Comparison of ENCODE assay signal across 14 mouse cellular contexts in the genomic region with DNA sequence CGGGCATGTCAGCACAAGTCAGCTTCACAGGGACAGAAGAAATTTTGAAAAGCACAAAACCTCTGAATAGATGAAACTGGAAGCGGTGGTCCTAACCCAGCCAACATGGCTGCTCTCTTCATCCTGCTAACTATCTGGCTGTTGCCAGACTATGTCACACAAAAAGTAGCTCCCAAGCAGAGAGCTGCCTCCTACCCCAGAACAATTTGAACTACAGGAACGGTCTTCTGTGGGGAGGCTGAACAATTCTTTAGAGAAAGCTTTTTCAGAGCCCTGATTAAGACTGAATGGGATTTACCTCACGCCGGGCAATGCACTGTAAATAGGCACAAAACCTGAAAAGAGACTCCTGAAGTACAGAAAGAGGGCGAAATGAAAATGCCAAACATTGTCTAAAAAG.
A peak's percentile ranks its signal among the peaks of the same experiment; 100 is the strongest.
DNase-seq lines count a peak whose midpoint lies in the region; ATAC-seq and TF ChIP-seq lines count a peak whose summit lies in the region.
"Had no signal": no experiment of that assay in that cellular context is flagged by ENCODE, and none has a peak within 500 bp of the region (broad histone marks: within the 10 kb centered on the region; RNA-seq: fewer than 3 reads in every experiment).

No protein-coding gene starts in this region.

- H3K9ac ChIP-seq in heart, embryonic 13.5 days = 0 out of 2 replicates have a peak overlapping the region, but pooled peaks have one; percentile 19
- H3K9ac ChIP-seq in lung, embryonic 16.5 days (ENCODE audit: low read length) = 0 out of 2 replicates have a peak overlapping the region, but pooled peaks have one; percentile 25
- H3K9ac ChIP-seq in forebrain, embryonic 16.5 days (replicated peaks; ENCODE audit: low read depth, low read length) = no peak overlapping the region
- no peak overlapping the region for H3K9ac ChIP-seq in stomach, embryonic 15.5 days
- H3K9ac ChIP-seq: liver, embryonic 15.5 days had no signal

- WGBS in heart, embryonic 13.5 days = 77% methylated on average over 6 of the region's 6 CpGs
- 63% methylated on average over 6 of the region's 6 CpGs for WGBS in lung, embryonic 16.5 days
- 64% methylated on average over 6 of the region's 6 CpGs for WGBS in lung, adult 2 months
- 5% methylated on average over 6 of the region's 6 CpGs for WGBS in forebrain, embryonic 16.5 days
- WGBS in stomach, embryonic 15.5 days = 67% methylated on average over 6 of the region's 6 CpGs

- DNase-seq in heart, adult 8-10 months (ENCODE audit: low spot score) = no peak
- no peak for DNase-seq in lung, adult 2 months
- DNase-seq in left cerebral cortex, adult 18-20 months (ENCODE audit: low spot score in 2 of 2) = no peak
- no peak for DNase-seq in layer of hippocampus, adult 8-10 months (ENCODE audit: low spot score in 2 of 2)
- DNase-seq: adrenal gland, postnatal 14 days; gastrocnemius, postnatal 14 days; kidney, adult 11 months; thymus, postnatal 36 days had no signal

- TF ChIP-seq CTCF in lung, adult 2 months (IDR thresholded peaks at IDR 0.05; ENCODE audit: insufficient read depth, low read length) = no peak

- H3K36me3 ChIP-seq in heart, embryonic 13.5 days = peaks cover 13% of the 10 kb centered on the region; the same call in 1 of the 2 replicates
- no peaks in the 10 kb centered on the region; the same call in 1 of the 2 replicates for H3K36me3 ChIP-seq in lung, embryonic 16.5 days (ENCODE audit: control insufficient read depth, insufficient read depth, low read length)
- no peaks in the 10 kb centered on the region for H3K36me3 ChIP-seq in forebrain, embryonic 16.5 days (ENCODE audit: control insufficient read depth, insufficient read depth)
- no peaks in the 10 kb centered on the region for H3K36me3 ChIP-seq in stomach, embryonic 15.5 days
- H3K36me3 ChIP-seq: hindbrain, embryonic 10.5 days; liver, embryonic 15.5 days had no signal

- peaks cover 79% of the 10 kb centered on the region for H3K4me1 ChIP-seq in heart, embryonic 13.5 days
- H3K4me1 ChIP-seq in lung, embryonic 16.5 days (replicated peaks; ENCODE audit: control insufficient read depth, insufficient read depth, low read length) = peaks cover 5% of the 10 kb centered on the region; the same call in 1 of the 2 replicates
- H3K4me1 ChIP-seq in lung, adult 2 months (ENCODE audit: control insufficient read depth, insufficient read depth, low read length) = peaks cover 8% of the 10 kb centered on the region
- peaks cover 3% of the 10 kb centered on the region; the same call in 1 of the 2 replicates for H3K4me1 ChIP-seq in forebrain, embryonic 16.5 days (replicated peaks; ENCODE audit: control insufficient read depth, insufficient read depth, low read length)
- peaks cover 21% of the 10 kb centered on the region for H3K4me1 ChIP-seq in stomach, embryonic 15.5 days
- H3K4me1 ChIP-seq: liver, embryonic 15.5 days had no signal

- no peak for ATAC-seq in heart, embryonic 13.5 days (ENCODE audit: extremely low read depth, insufficient number of reproducible peaks, low FRiP score, low TSS enrichment)
- ATAC-seq in lung, embryonic 16.5 days (ENCODE audit: low read depth) = no peak
- ATAC-seq in forebrain, embryonic 16.5 days = 0 out of 2 replicates have a peak, but pooled peaks have one; percentile 50
- ATAC-seq in stomach, embryonic 15.5 days (ENCODE audit: insufficient read depth, low FRiP score, low read depth) = no peak

- H3K4me3 ChIP-seq in heart, embryonic 13.5 days = no peak overlapping the region
- H3K4me3 ChIP-seq in lung, embryonic 16.5 days (ENCODE audit: low read length) = no peak overlapping the region
- no peak overlapping the region for H3K4me3 ChIP-seq in lung, adult 2 months (replicated peaks; ENCODE audit: extremely low read depth, low read depth, low read length)
- H3K4me3 ChIP-seq in forebrain, embryonic 16.5 days (replicated peaks; ENCODE audit: low read length) = no peak overlapping the region
- H3K4me3 ChIP-seq in stomach, embryonic 15.5 days (replicated peaks) = no peak overlapping the region
- H3K4me3 ChIP-seq: hindbrain, embryonic 10.5 days; liver, embryonic 15.5 days had no signal

- no peak for TF ChIP-seq POLR2A in lung, adult 2 months (IDR thresholded peaks at IDR 0.05; ENCODE audit: borderline replicate concordance, extremely low read depth, low read depth, low read length)

- no peaks in the 10 kb centered on the region for H3K9me3 ChIP-seq in heart, embryonic 13.5 days
- no peaks in the 10 kb centered on the region for H3K9me3 ChIP-seq in lung, embryonic 16.5 days (ENCODE audit: control insufficient read depth, low read length)
- no peaks in the 10 kb centered on the region for H3K9me3 ChIP-seq in forebrain, embryonic 16.5 days (ENCODE audit: control insufficient read depth, low read length)
- H3K9me3 ChIP-seq in stomach, embryonic 15.5 days = no peaks in the 10 kb centered on the region
- H3K9me3 ChIP-seq: hindbrain, embryonic 10.5 days; liver, embryonic 15.5 days had no signal

- no peak overlapping the region for H3K4me2 ChIP-seq in heart, embryonic 13.5 days
- H3K4me2 ChIP-seq in lung, embryonic 16.5 days (ENCODE audit: low read depth, low read length) = no peak overlapping the region
- no peak overlapping the region for H3K4me2 ChIP-seq in forebrain, embryonic 16.5 days (ENCODE audit: low read length)
- no peak overlapping the region for H3K4me2 ChIP-seq in stomach, embryonic 15.5 days
- H3K4me2 ChIP-seq: liver, embryonic 15.5 days had no signal

- peak overlapping the region; percentile 12 for H3K27ac ChIP-seq in heart, embryonic 13.5 days (replicated peaks)
- peak overlapping the region; percentile 77 for H3K27ac ChIP-seq in lung, embryonic 16.5 days (ENCODE audit: low read length)
- 0 out of 2 replicates have a peak overlapping the region, but pooled peaks have one; percentile 45 for H3K27ac ChIP-seq in forebrain, embryonic 16.5 days (ENCODE audit: low read length)
- H3K27ac ChIP-seq in stomach, embryonic 15.5 days = peak overlapping the region; percentile 26; the same call in 1 of the 2 replicates
- H3K27ac ChIP-seq: liver, embryonic 15.5 days had no signal

- no peaks in the 10 kb centered on the region for H3K27me3 ChIP-seq in heart, embryonic 13.5 days (replicated peaks)
- no peaks in the 10 kb centered on the region for H3K27me3 ChIP-seq in lung, embryonic 16.5 days (ENCODE audit: control insufficient read depth, insufficient read depth, low read depth, low read length)
- H3K27me3 ChIP-seq in forebrain, embryonic 16.5 days (replicated peaks; ENCODE audit: control insufficient read depth, insufficient read depth, low read length) = no peaks in the 10 kb centered on the region
- H3K27me3 ChIP-seq in stomach, embryonic 15.5 days (replicated peaks) = no peaks in the 10 kb centered on the region
- H3K27me3 ChIP-seq: liver, embryonic 15.5 days had no signal

Comparison
In these comparisons a context has a peak if more than half of its experiments do, and no peak if none do; other contexts are left out.
1. H3K27ac ChIP-seq: peak in every context shown above with its lines; median percentile 77 in lung, embryonic 16.5 days; 45 in forebrain, embryonic 16.5 days; 26 in stomach, embryonic 15.5 days; 12 in heart, embryonic 13.5 days.
2. H3K9ac ChIP-seq: peak in heart, embryonic 13.5 days (single experiment) and lung, embryonic 16.5 days (single experiment); none in forebrain, embryonic 16.5 days (single experiment) and stomach, embryonic 15.5 days (single experiment).